Mouse (Mus musculus): Measurements from ENCODE around the gene 9930021J03Rik. TPM values are rescaled to one million over a fixed set of nuclear protein-coding genes. Genes with fewer than 3 reads are reported as not detected.
A peak's percentile ranks its signal among the peaks of the same experiment; 100 is the strongest.

Gene 9930021J03Rik
- polyA plus RNA-seq, 1 experiment, result 7.4 TPM

DNA sequence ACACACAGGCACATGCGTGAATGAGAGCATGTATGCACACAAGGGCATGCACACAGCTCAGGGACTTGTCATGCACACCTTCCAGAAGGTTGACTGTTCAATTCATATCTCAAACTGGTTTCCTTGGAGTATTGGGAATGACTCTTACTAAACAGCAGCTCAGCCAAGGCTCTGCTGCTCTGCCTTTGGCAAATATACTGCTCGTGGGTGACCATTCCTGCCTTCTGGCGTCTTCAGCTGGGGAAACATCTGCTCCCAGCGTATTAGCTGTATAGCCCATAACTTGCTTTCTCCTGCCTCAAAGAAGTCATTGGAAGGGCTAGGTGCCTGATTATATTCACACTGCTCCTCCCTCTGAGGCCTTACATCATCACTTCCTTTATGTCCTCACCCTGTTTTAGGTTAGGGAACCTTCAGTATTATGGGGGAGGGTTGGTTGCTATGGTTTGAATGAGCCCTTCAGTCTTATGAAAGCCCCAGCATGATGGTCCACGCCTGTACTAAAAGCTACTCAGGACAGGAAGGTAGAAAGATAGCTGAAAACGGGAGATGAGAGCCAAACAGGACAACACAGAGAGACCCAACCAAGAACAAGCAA lies 127.5 kb downstream of the 9930021J03Rik start:
- no peaks in the 10 kb centered on the region for H3K27me3 ChIP-seq (replicated peaks; ENCODE audit: control insufficient read depth, insufficient read depth, low read length)
- H3K4me1 ChIP-seq (ENCODE audit: control insufficient read depth, insufficient read depth, low read length), result no peaks in the 10 kb centered on the region
- H3K27ac ChIP-seq (ENCODE audit: insufficient read depth, low read depth, low read length), result no peak overlapping the region
- TF ChIP-seq CTCF (conservative IDR thresholded peaks at IDR 0.05; ENCODE audit: insufficient read depth, insufficient read length, low read depth, low read length) (no peak), POLR2A (IDR thresholded peaks at IDR 0.05; ENCODE audit: low read depth, low read length) (no peak)
- H3K36me3 ChIP-seq (ENCODE audit: control insufficient read depth, insufficient read depth, low read length), result no peaks in the 10 kb centered on the region
- no peak for DNase-seq
- WGBS, result 89% methylated on average over 6 of the region's 6 CpGs
- H3K4me3 ChIP-seq (ENCODE audit: insufficient read depth, low read depth, low read length), result no peak overlapping the region

GRCm38 (mm10) chr19:29676479-29677193 lies 129.2 kb downstream of the 9930021J03Rik start:
- 51% methylated on average over 10 of the region's 10 CpGs for WGBS
- Histone ChIP-seq H3K4me3 (ENCODE audit: insufficient read depth, low read depth, low read length) (no peak overlapping the region), H3K27ac (ENCODE audit: insufficient read depth, low read depth, low read length) (peak overlapping the region; percentile 58; the same call in 1 of the 2 replicates), H3K4me1 (ENCODE audit: control insufficient read depth, insufficient read depth, low read length) (no peaks in the 10 kb centered on the region), H3K36me3 (ENCODE audit: control insufficient read depth, insufficient read depth, low read length) (no peaks in the 10 kb centered on the region), H3K27me3 (replicated peaks; ENCODE audit: control insufficient read depth, insufficient read depth, low read length) (no peaks in the 10 kb centered on the region)
- TF ChIP-seq POLR2A (IDR thresholded peaks at IDR 0.05; ENCODE audit: low read depth, low read length), result no peak
- 0 out of 2 replicates have a peak, but pooled peaks have one; percentile 2 for TF ChIP-seq CTCF (conservative IDR thresholded peaks at IDR 0.05; ENCODE audit: insufficient read depth, insufficient read length, low read depth, low read length)
- DNase-seq, result no peak

DNA sequence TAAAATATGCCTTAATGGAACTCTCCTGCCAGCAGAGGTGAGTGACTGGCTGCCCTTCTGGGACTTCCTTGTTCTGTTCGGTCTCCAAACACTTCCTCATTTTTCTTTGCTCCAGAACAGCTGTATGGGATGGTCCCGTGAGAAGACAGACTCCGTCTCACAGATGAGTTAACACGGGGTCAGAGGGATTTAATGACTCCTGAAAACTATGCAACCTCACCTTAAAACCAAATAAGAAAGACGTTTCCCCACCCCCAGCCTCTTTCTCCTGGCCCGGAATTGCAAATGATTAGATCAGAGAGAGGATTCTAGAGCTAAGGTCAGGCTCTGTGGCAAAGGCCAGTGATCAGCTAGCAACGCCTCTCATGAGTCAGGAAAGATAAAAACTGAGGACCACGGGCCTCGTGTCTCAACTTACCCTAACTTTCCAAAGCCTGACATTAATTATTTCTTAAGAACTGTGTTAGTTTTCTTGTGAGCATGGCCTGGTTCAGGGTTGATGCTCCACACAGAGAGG lies 130.2 kb downstream of the 9930021J03Rik start:
- H3K36me3 ChIP-seq (ENCODE audit: control insufficient read depth, insufficient read depth, low read length), result no peaks in the 10 kb centered on the region
- H3K27me3 ChIP-seq (replicated peaks; ENCODE audit: control insufficient read depth, insufficient read depth, low read length), result no peaks in the 10 kb centered on the region
- TF ChIP-seq POLR2A (IDR thresholded peaks at IDR 0.05; ENCODE audit: low read depth, low read length) (no peak), CTCF (conservative IDR thresholded peaks at IDR 0.05; ENCODE audit: insufficient read depth, insufficient read length, low read depth, low read length) (no peak)
- 22% methylated on average over 9 of the region's 9 CpGs for WGBS
- H3K4me3 ChIP-seq (ENCODE audit: insufficient read depth, low read depth, low read length), result no peak overlapping the region
- peak; percentile 22 for DNase-seq
- H3K27ac ChIP-seq (ENCODE audit: insufficient read depth, low read depth, low read length), result no peak overlapping the region; the same call in 1 of the 2 replicates
- no peaks in the 10 kb centered on the region for H3K4me1 ChIP-seq (ENCODE audit: control insufficient read depth, insufficient read depth, low read length)

DNA sequence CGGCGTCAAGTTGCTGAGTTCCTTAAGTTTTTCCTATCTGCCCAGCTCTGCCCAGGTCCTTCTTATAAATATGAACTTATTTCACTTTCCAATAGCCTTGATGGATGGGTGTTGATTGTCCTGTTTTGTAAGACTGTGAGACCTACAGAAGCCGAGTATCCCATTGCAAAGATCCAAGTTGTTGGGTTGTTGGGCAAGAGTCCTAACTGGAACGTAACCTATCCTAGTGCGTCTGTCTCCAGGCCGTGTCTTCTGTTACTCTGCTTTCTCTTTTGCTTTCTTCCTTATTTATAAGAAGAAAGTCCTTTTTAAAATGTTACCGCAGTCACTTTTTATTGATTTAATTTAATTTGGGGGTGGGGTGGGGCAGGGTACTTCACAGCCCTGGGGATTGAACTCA lies 130.8 kb downstream of the 9930021J03Rik start:
- no peak for DNase-seq
- H3K27me3 ChIP-seq (replicated peaks; ENCODE audit: control insufficient read depth, insufficient read depth, low read length), result no peaks in the 10 kb centered on the region
- H3K36me3 ChIP-seq (ENCODE audit: control insufficient read depth, insufficient read depth, low read length), result no peaks in the 10 kb centered on the region
- TF ChIP-seq CTCF (conservative IDR thresholded peaks at IDR 0.05; ENCODE audit: insufficient read depth, insufficient read length, low read depth, low read length) (no peak), POLR2A (IDR thresholded peaks at IDR 0.05; ENCODE audit: low read depth, low read length) (no peak)
- no peak overlapping the region; the same call in 1 of the 2 replicates for H3K27ac ChIP-seq (ENCODE audit: insufficient read depth, low read depth, low read length)
- H3K4me3 ChIP-seq (ENCODE audit: insufficient read depth, low read depth, low read length), result no peak overlapping the region
- 95% methylated on average over 7 of the region's 7 CpGs for WGBS
- H3K4me1 ChIP-seq (ENCODE audit: control insufficient read depth, insufficient read depth, low read length), result no peaks in the 10 kb centered on the region

- no peaks in the 10 kb centered on the region for H3K27me3 ChIP-seq (replicated peaks; ENCODE audit: control insufficient read depth, insufficient read depth, low read length)
- H3K27ac ChIP-seq (ENCODE audit: insufficient read depth, low read depth, low read length), result no peak overlapping the region
- 95% methylated on average over 13 of the region's 13 CpGs for WGBS
- no peak for TF ChIP-seq POLR2A (IDR thresholded peaks at IDR 0.05; ENCODE audit: low read depth, low read length)
- TF ChIP-seq CTCF (conservative IDR thresholded peaks at IDR 0.05; ENCODE audit: insufficient read depth, insufficient read length, low read depth, low read length), result no peak
- no peaks in the 10 kb centered on the region for H3K4me1 ChIP-seq (ENCODE audit: control insufficient read depth, insufficient read depth, low read length)
- no peak overlapping the region for H3K4me3 ChIP-seq (ENCODE audit: insufficient read depth, low read depth, low read length)
- H3K36me3 ChIP-seq (ENCODE audit: control insufficient read depth, insufficient read depth, low read length), result no peaks in the 10 kb centered on the region
- no peak for DNase-seq
Observed at GRCm38 (mm10) chr19:29672660-29673059, 133.1 kb downstream of the 9930021J03Rik start.

DNA sequence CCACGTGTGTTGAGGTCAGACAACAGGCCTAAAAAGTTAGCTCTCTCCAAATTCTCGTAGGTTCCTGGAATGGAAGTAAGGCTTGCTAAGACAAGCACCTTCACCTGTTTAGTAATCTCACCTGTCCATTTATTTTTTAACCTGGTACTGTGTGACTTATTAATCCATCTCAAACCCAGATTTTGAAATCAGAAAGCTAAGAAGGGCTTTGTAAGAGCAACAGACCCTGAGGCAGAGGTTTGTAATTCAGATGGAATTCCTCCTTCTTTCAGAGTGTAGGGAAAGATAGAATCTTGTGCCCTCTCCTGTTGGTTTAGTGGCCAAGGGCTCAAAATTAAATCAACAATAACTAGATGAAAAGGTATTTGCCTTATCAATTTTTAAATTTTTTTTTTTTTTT lies 134.6 kb downstream of the 9930021J03Rik start:
- Histone ChIP-seq H3K27ac (ENCODE audit: insufficient read depth, low read depth, low read length) (no peak overlapping the region), H3K36me3 (ENCODE audit: control insufficient read depth, insufficient read depth, low read length) (no peaks in the 10 kb centered on the region), H3K27me3 (replicated peaks; ENCODE audit: control insufficient read depth, insufficient read depth, low read length) (no peaks in the 10 kb centered on the region), H3K4me1 (ENCODE audit: control insufficient read depth, insufficient read depth, low read length) (no peaks in the 10 kb centered on the region; the same call in 1 of the 2 replicates), H3K4me3 (ENCODE audit: insufficient read depth, low read depth, low read length) (no peak overlapping the region)
- DNase-seq, result no peak
- WGBS, result 57% methylated on average over 2 of the region's 2 CpGs
- TF ChIP-seq POLR2A (IDR thresholded peaks at IDR 0.05; ENCODE audit: low read depth, low read length) (no peak), CTCF (conservative IDR thresholded peaks at IDR 0.05; ENCODE audit: insufficient read depth, insufficient read length, low read depth, low read length) (no peak)

DNA sequence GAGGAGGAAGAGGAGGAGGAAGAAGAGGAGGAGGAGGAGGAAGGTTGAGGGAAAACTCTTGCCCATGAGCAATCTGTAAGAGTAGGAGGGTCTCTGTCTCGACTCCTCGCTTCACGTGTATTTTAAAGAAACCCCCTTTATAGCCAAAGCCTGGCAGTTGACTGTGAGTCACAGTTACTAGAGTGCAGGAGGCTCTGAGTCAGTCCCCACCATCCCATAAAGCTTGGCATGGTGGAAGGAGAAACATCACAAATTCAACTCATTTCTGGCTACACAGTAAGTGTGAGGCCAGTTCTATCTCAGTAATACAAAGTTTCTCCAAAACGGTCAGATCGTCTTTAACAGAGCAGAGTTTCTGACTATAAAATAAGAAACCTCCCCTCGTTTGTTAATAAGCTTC lies 135.5 kb downstream of the 9930021J03Rik start:
- no peak overlapping the region for H3K4me3 ChIP-seq (ENCODE audit: insufficient read depth, low read depth, low read length)
- TF ChIP-seq CTCF (conservative IDR thresholded peaks at IDR 0.05; ENCODE audit: insufficient read depth, insufficient read length, low read depth, low read length) (no peak), POLR2A (IDR thresholded peaks at IDR 0.05; ENCODE audit: low read depth, low read length) (no peak)
- no peak for DNase-seq
- H3K27me3 ChIP-seq (replicated peaks; ENCODE audit: control insufficient read depth, insufficient read depth, low read length), result no peaks in the 10 kb centered on the region
- H3K27ac ChIP-seq (ENCODE audit: insufficient read depth, low read depth, low read length), result no peak overlapping the region
- no peaks in the 10 kb centered on the region; the same call in 1 of the 2 replicates for H3K4me1 ChIP-seq (ENCODE audit: control insufficient read depth, insufficient read depth, low read length)
- 85% methylated on average over 6 of the region's 6 CpGs for WGBS
- H3K36me3 ChIP-seq (ENCODE audit: control insufficient read depth, insufficient read depth, low read length), result no peaks in the 10 kb centered on the region
